In the genomic region with DNA sequence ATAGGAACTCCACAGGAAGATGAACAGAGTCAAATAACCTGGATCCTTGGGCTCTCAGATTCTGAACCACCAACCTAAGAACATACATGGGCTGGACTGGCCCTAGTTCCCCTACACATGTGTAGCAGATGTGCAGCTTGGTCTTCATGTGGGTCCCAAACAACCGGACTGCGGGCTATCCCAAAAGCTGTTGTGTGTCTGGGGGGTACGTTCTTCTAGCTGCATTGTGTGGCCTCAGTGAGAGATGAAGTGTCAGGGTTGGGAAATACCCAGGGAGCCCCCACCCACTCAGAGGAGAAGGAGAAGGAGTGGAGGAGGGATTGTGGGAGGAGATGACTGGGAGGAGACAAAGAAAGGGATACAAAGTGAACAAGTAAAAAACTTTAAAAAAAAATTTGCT, we compare ENCODE assay signal across 25 mouse cellular contexts. TPM values are rescaled to one million over a fixed set of nuclear protein-coding genes. Genes with fewer than 3 reads are reported as not detected.
A peak's percentile ranks its signal among the peaks of the same experiment; 100 is the strongest.
DNase-seq lines count a peak whose midpoint lies in the region.
"Had no signal": no experiment of that assay in that cellular context is flagged by ENCODE, and none has a peak within 500 bp of the region (broad histone marks: within the 10 kb centered on the region; RNA-seq: fewer than 3 reads in every experiment).

No protein-coding gene starts in this region.

- intact Hi-C loops in heart, postnatal 14 days (cut with DNase I) = no loop called here

- H3K9me3 ChIP-seq in heart, embryonic 10.5 days = no peaks in the 10 kb centered on the region

- WGBS in heart, embryonic 10.5 days = 90% methylated on average over 3 of the region's 3 CpGs

- H3K27me3 ChIP-seq in heart, embryonic 10.5 days (ENCODE audit: insufficient read depth, poor library complexity, severe bottlenecking) = no peaks in the 10 kb centered on the region
- H3K27me3 ChIP-seq: CH12.LX, Patski had no signal

- no peaks in the 10 kb centered on the region for H3K36me3 ChIP-seq in heart, embryonic 10.5 days
- H3K36me3 ChIP-seq: G1E had no signal

- DNase-seq in heart, adult 11 months = peak; percentile 75
- DNase-seq in heart, adult 18-20 months = no peak
- peak; percentile 51 for DNase-seq in heart, embryonic 10.5 days (ENCODE audit: low spot score)
- no peak for DNase-seq in heart, postnatal 14 days
- DNase-seq: adrenal gland, adult 2 months; adrenal gland, adult 8-10 months; adrenal gland, postnatal 10 days; adrenal gland, postnatal 14 days; adrenal gland, postnatal 25 days; adrenal gland, postnatal 36 days; B cell, adult 2 months; cerebellum, adult 11 months; cerebellum, adult 11-12 months; cerebellum, adult 18-20 months had no signal

- no peaks in the 10 kb centered on the region for H3K4me1 ChIP-seq in heart, embryonic 10.5 days

- no peak overlapping the region for H3K27ac ChIP-seq in heart, embryonic 10.5 days

- no peak overlapping the region for H3K4me3 ChIP-seq in heart, embryonic 10.5 days

RNA-seq across cellular contexts. Expression of a gene that starts 36.0 kb away (rescaled TPM):
- not detected for total RNA-seq in heart, adult 18-20 months (2021)
- polyA plus RNA-seq in heart, embryonic 10.5 days (2016; fragmentation: Nextera tagmentation; extraction: Ambion mirVana) = not detected in 2 replicates
- total RNA-seq in heart, postnatal 14 days (2021) = not detected
- total RNA-seq: adrenal gland, adult 18-20 months; adrenal gland, adult 2 months; adrenal gland, adult 8-10 months; adrenal gland, postnatal 10 days; adrenal gland, postnatal 14 days; adrenal gland, postnatal 25 days; adrenal gland, postnatal 36 days; adrenal gland, postnatal 4 days; CH12.LX; ES-E14; G1E; MEL had no signal
- polyA plus RNA-seq: activated CD4-positive, CD25-positive, alpha-beta regulatory T cell, adult 4 months; adrenal gland, adult 2 months; brain, embryonic 14.5 days; C2C12; CD4-positive, CD25-positive, alpha-beta regulatory T cell, adult 4 months; G1E; Patski had no signal

Comparison
In these comparisons a context has a peak if more than half of its experiments do, and no peak if none do; other contexts are left out.
1. DNase-seq: peak in heart, adult 11 months (single experiment) and heart, embryonic 10.5 days (single experiment); none in heart, adult 18-20 months (0 of 2) and heart, postnatal 14 days (0 of 2).